Mouse (Mus musculus) thymus, adult 2 months (tissue): ENCODE data around the gene Ugt1a5. TPM values are rescaled to one million over a fixed set of nuclear protein-coding genes. Genes with fewer than 3 reads are reported as not detected.

Experiments used
- DNase-seq: peaks from one replicate; pipeline ENCODE4 v3.0.0; 2021
- H3K27ac ChIP-seq: fragments of 200-500 bp; 2 replicates; pipeline ENCODE4 v1.5.1; 2012; ENCODE audit warnings: low read length, control low read depth; ENCODE audit not compliant: control insufficient read depth, insufficient read depth
- H3K27me3 ChIP-seq: fragments of 200-500 bp; 2 replicates; pipeline ENCODE4 v1.6.1; 2012; ENCODE audit warnings: mild to moderate bottlenecking, low read length, moderate library complexity, mixed read lengths; ENCODE audit not compliant: control insufficient read depth, insufficient read depth
- H3K36me3 ChIP-seq: fragments of 200-500 bp; 2 replicates; pipeline ENCODE4 v1.6.1; 2012; ENCODE audit warnings: mild to moderate bottlenecking, low read length, moderate library complexity; ENCODE audit not compliant: control insufficient read depth, insufficient read depth
- H3K4me1 ChIP-seq: fragments of 200-500 bp; replicated peaks from 2 replicates; pipeline ENCODE4 v1.6.1; 2012; ENCODE audit warnings: low read length; ENCODE audit not compliant: control insufficient read depth, insufficient read depth
- H3K4me3 ChIP-seq: fragments of 200-500 bp; 2 replicates; pipeline ENCODE4 v1.5.1; 2012; ENCODE audit warnings: mild to moderate bottlenecking, low read length, control low read depth, moderate library complexity; ENCODE audit not compliant: control insufficient read depth, insufficient read depth
- CTCF ChIP-seq: fragments of 200-500 bp; IDR thresholded peaks from 2 replicates; pipeline ENCODE4 v1.5.1; 2012; ENCODE audit warnings: mild to moderate bottlenecking, control low read depth, low read length, moderate library complexity, borderline replicate concordance; ENCODE audit not compliant: control insufficient read depth, poor library complexity, insufficient read depth; ENCODE audit errors: extremely low read depth
- POLR2A ChIP-seq: fragments of 200-500 bp; IDR thresholded peaks from 2 replicates; pipeline ENCODE4 v1.6.1; 2012; ENCODE audit warnings: mild to moderate bottlenecking, low read length, control low read depth, moderate library complexity; ENCODE audit not compliant: control insufficient read depth, poor library complexity, insufficient read depth; ENCODE audit errors: extremely low read depth
- WGBS: fragments of 180-500 bp; shearing (Covaris S2); methylation state at CpG from one replicate; pipeline ENCODE4 v1.1.7; 2018; 5-methylcytosine and 5-hydroxymethylcytosine counted together
- polyA plus RNA-seq: library from polyadenylated mRNA; depleted of rRNA; stranded (reverse); fragments of >200 nt; gene quantifications from 2 replicates; pipeline ENCODE4 v1.2.3, GENCODE M21; 2012

Ugt1a5 gene
- polyA plus RNA-seq, 1 experiment, result 0.08 TPM

DNA sequence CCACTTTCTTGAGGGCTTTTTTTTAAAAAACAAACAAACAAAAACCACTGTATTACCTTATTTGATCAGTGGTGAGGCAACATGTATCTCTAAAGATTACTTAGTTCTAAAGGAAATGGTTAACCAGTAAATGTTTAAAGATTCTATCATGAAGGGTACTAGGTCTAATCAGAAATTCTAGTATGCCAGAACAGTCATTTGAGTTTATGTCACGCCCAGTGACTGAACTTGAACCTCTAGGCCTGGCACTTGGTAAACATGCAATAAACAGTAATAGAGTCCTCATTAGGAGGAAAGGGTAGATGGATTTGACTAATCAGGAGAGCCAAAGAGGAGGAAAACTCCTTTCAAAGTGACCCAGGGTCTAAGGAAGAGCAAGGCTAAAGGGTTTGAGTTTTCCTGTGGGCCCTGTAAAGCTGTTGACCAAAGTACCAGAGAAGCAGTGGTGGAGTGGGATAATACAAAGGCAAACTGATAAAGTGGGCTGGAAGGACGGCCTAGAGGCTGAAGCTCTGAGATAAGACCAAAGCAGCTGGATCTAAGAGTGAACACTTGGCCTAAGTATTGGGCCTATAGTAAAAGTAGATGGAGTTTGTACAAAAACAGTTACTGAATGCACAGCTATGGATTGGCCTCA, 41.1 kb downstream of the Ugt1a5 start:
- 90% methylated on average over 2 of the region's 2 CpGs for WGBS
- Histone ChIP-seq H3K4me1 (peaks cover 11% of the 10 kb centered on the region), H3K36me3 (no peaks in the 10 kb centered on the region), H3K27me3 (no peaks in the 10 kb centered on the region), H3K27ac (no peak overlapping the region), H3K4me3 (no peak overlapping the region)
- no peak for TF ChIP-seq CTCF
- DNase-seq, result no peak

GRCm38 (mm10) chr1:88211812-88212211, 46.0 kb downstream of the Ugt1a5 start, which contains the start of gene Ugt1a1:
Ugt1a1 (plus strand) TSS chr1:88211959.
- TF ChIP-seq POLR2A (no peak), CTCF (no peak)

DNA sequence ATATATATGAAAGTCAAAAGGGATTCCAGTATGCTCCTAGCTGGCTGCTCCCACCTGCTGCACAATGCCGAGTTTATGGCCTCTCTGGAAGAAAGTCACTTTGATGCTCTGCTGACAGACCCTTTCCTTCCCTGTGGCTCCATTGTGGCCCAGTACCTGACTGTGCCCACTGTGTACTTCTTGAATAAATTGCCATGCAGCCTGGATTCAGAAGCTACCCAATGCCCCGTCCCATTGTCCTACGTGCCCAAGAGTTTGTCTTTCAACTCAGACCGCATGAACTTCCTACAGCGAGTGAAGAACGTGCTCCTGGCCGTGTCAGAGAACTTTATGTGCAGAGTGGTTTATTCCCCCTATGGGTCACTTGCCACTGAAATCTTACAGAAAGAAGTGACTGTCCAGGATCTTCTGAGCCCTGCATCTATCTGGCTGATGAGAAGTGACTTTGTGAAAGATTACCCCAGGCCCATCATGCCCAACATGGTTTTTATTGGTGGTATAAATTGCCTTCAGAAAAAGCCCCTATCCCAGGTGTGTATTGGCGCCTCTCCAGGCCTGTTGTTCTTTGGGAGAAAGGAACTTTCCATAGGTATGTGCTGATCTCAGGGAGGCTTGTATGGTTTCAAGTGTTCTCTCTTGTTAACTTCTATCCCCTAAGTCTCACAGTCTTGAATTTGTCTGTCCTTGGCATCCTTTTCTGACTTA, 46.7 kb downstream of the Ugt1a5 start:
- no peaks in the 10 kb centered on the region for H3K4me1 ChIP-seq
- no peak overlapping the region for H3K4me3 ChIP-seq
- TF ChIP-seq CTCF (no peak), POLR2A (no peak)
- H3K27me3 ChIP-seq, result no peaks in the 10 kb centered on the region
- H3K36me3 ChIP-seq, result no peaks in the 10 kb centered on the region
- 69% methylated on average over 8 of the region's 8 CpGs for WGBS
- H3K27ac ChIP-seq, result no peak overlapping the region
- no peak for DNase-seq

More at GRCm38 (mm10) chr1:88211812-88212211, 46.0 kb downstream of the Ugt1a5 start, which contains the start of gene Ugt1a1:
- Histone ChIP-seq H3K4me1 (no peaks in the 10 kb centered on the region), H3K4me3 (no peak within 1 kb of the TSS), H3K27me3 (no peaks in the 10 kb centered on the region), H3K36me3 (no peaks in the 10 kb centered on the region), H3K27ac (no peak within 1 kb of the TSS)
- no peak for DNase-seq
- WGBS, result 76% methylated on average over 8 of the region's 8 CpGs

- Histone ChIP-seq H3K36me3 (no peaks in the 10 kb centered on the region), H3K4me3 (no peak overlapping the region), H3K4me1 (no peaks in the 10 kb centered on the region), H3K27ac (no peak overlapping the region), H3K27me3 (no peaks in the 10 kb centered on the region)
- DNase-seq, result no peak
- TF ChIP-seq POLR2A (no peak), CTCF (no peak)
- 86% methylated on average over 1 of the region's 1 CpGs for WGBS
Measured at GRCm38 (mm10) chr1:88213061-88213460, 47.2 kb downstream of the Ugt1a5 start.

DNA sequence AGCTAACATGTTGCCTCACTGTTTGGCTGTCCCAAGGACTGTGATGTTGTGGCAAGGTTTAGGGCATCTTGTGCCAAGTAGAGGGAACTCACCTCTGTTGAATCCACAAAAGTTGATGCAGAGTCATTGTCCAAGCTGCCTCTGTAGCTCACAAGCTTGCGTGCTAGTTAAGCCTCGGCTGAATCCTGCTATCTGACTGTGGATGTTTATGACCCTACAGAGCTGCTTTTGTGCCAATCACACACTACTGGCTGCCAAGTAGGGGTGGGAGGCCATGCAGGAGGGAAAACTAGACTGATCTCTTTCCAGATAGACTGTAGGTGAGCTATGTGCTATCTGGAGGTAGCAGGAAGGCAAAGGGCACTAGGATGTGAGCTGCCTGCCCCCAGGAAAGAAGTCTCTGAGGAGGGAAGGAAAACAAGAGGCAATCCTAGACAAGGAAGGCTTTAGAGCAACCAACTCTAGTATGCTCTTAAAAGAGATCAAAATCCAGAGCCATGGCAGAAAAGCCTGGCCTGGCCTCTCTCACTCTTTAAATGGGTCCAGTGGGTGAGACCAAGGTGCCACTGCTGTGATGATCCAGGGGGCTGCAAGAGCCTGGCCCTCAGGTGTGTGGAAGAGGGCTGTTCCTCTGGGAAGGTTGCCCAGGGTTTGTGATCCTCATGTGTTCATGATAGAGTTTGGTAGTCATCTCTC, 48.1 kb downstream of the Ugt1a5 start:
- no peak overlapping the region for H3K27ac ChIP-seq

DNA sequence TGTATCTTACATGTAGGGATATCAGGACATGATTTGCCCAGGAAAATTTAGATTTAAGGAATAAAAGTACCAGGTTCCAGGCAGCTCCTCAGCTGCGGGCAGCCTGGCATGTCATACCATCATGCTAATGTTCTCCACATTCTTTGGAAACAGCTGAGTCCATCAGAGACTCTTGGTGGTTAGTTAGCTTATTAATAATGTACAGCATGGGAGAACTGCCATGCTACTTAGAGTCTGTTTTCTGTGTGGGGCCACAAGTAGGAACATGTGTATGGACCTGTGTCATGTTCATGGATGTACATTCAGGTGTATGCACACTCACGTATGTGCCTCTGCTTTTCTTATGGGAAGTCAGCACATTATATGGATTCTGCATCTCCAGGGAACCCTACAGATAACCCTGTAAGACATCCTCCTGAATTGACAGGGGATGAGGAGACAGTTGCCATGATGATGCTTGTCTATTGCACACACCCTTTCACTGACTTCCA, 48.7 kb downstream of the Ugt1a5 start:
- Histone ChIP-seq H3K36me3 (no peaks in the 10 kb centered on the region), H3K27ac (no peak overlapping the region), H3K4me1 (no peaks in the 10 kb centered on the region), H3K4me3 (no peak overlapping the region), H3K27me3 (no peaks in the 10 kb centered on the region)
- DNase-seq, result no peak
- no peak for TF ChIP-seq CTCF
- no peak for TF ChIP-seq POLR2A
- 85% methylated on average over 2 of the region's 2 CpGs for WGBS

More for the DNA sequence above, 48.1 kb downstream of the Ugt1a5 start:
- Histone ChIP-seq H3K4me3 (no peak overlapping the region), H3K27me3 (no peaks in the 10 kb centered on the region), H3K36me3 (no peaks in the 10 kb centered on the region), H3K4me1 (no peaks in the 10 kb centered on the region)
- DNase-seq, result no peak
- TF ChIP-seq CTCF (no peak), POLR2A (no peak)
- 90% methylated on average over 2 of the region's 2 CpGs for WGBS
